Comparison of ENCODE assay signal across 20 mouse cellular contexts in genomic region chr4:81006546-81006945, GRCm38 (mm10).
DNase-seq lines count a peak whose midpoint lies in the region; ATAC-seq and TF ChIP-seq lines count a peak whose summit lies in the region.
"Had no signal": no experiment of that assay in that cellular context is flagged by ENCODE, and none has a peak within 500 bp of the region (broad histone marks: within the 10 kb centered on the region; RNA-seq: fewer than 3 reads in every experiment).

No protein-coding gene starts in this region.

- no peak for TF ChIP-seq EP300 in lung, postnatal 0 days (IDR thresholded peaks at IDR 0.05)

- no peak for TF ChIP-seq CTCF in lung, postnatal 0 days (IDR thresholded peaks at IDR 0.05)

- no peak for ATAC-seq in kidney, embryonic 15.5 days (replicated peaks; ENCODE audit: low FRiP score)
- 0 out of 2 replicates have a peak, but pooled peaks have one; percentile 25 for ATAC-seq in lung, postnatal 0 days
- ATAC-seq: forebrain, embryonic 16.5 days had no signal

- no peak overlapping the region for H3K4me2 ChIP-seq in kidney, embryonic 15.5 days
- H3K4me2 ChIP-seq in lung, postnatal 0 days (replicated peaks; ENCODE audit: low read depth, low read length), result no peak overlapping the region
- H3K4me2 ChIP-seq: embryonic facial prominence, embryonic 12.5 days; forebrain, embryonic 12.5 days; heart, embryonic 11.5 days; heart, embryonic 15.5 days; hindbrain, embryonic 13.5 days had no signal

- H3K9ac ChIP-seq in kidney, embryonic 15.5 days, result no peak overlapping the region
- no peak overlapping the region for H3K9ac ChIP-seq in lung, postnatal 0 days (replicated peaks; ENCODE audit: low read depth)
- H3K9ac ChIP-seq: embryonic facial prominence, embryonic 12.5 days; forebrain, embryonic 12.5 days; heart, embryonic 15.5 days; hindbrain, embryonic 13.5 days had no signal

- no peak for DNase-seq in kidney, postnatal 4 days
- DNase-seq in lung, postnatal 0 days (ENCODE audit: low spot score), result peak; percentile 45
- no peak for DNase-seq in lung, adult 18-20 months
- peak; percentile 68 for DNase-seq in gonadal fat pad, adult 2 months (ENCODE audit: low read depth)
- DNase-seq in embryonic facial prominence, embryonic 10.5 days (ENCODE audit: low spot score), result no peak
- DNase-seq: adrenal gland, adult 8-10 months; cerebellum, adult 11 months; cerebellum, adult 8-10 months; cerebellum, postnatal 14 days; embryo, embryonic 11 days; gastrocnemius, postnatal 10 days; heart, adult 2 months; heart, postnatal 14 days had no signal

- WGBS in kidney, embryonic 15.5 days, result 34% methylated on average over 1 of the region's 1 CpGs
- 79% methylated on average over 1 of the region's 1 CpGs for WGBS in lung, postnatal 0 days
- WGBS in embryonic facial prominence, embryonic 10.5 days, result 91% methylated on average over 1 of the region's 1 CpGs

- H3K36me3 ChIP-seq in kidney, embryonic 15.5 days, result no peaks in the 10 kb centered on the region
- H3K36me3 ChIP-seq in lung, postnatal 0 days (ENCODE audit: insufficient read depth, low read length), result no peaks in the 10 kb centered on the region
- no peaks in the 10 kb centered on the region for H3K36me3 ChIP-seq in embryonic facial prominence, embryonic 10.5 days (replicated peaks)
- H3K36me3 ChIP-seq: embryonic facial prominence, embryonic 12.5 days; forebrain, embryonic 12.5 days; heart, embryonic 15.5 days; hindbrain, embryonic 13.5 days had no signal

- no peaks in the 10 kb centered on the region for H3K9me3 ChIP-seq in kidney, embryonic 15.5 days (replicated peaks)
- H3K9me3 ChIP-seq in lung, postnatal 0 days (ENCODE audit: low read length), result no peaks in the 10 kb centered on the region
- no peaks in the 10 kb centered on the region for H3K9me3 ChIP-seq in embryonic facial prominence, embryonic 10.5 days
- H3K9me3 ChIP-seq: embryonic facial prominence, embryonic 12.5 days; heart, embryonic 15.5 days; hindbrain, embryonic 13.5 days had no signal

- H3K27ac ChIP-seq in kidney, embryonic 15.5 days, result peak overlapping the region; percentile 68
- no peak overlapping the region for H3K27ac ChIP-seq in lung, postnatal 0 days (ENCODE audit: low read length)
- no peak overlapping the region for H3K27ac ChIP-seq in embryonic facial prominence, embryonic 10.5 days (replicated peaks)
- H3K27ac ChIP-seq: embryonic facial prominence, embryonic 12.5 days; forebrain, embryonic 12.5 days; heart, adult 2 months; heart, embryonic 15.5 days; hindbrain, embryonic 13.5 days had no signal

- H3K27me3 ChIP-seq in kidney, embryonic 15.5 days, result no peaks in the 10 kb centered on the region
- H3K27me3 ChIP-seq in lung, postnatal 0 days (replicated peaks; ENCODE audit: insufficient read depth, low read length), result no peaks in the 10 kb centered on the region
- no peaks in the 10 kb centered on the region for H3K27me3 ChIP-seq in embryonic facial prominence, embryonic 10.5 days (replicated peaks; ENCODE audit: low read depth, poor library complexity, severe bottlenecking)
- H3K27me3 ChIP-seq: embryonic facial prominence, embryonic 12.5 days; forebrain, embryonic 12.5 days; heart, embryonic 15.5 days; hindbrain, embryonic 13.5 days had no signal

- no peak overlapping the region for H3K4me3 ChIP-seq in kidney, embryonic 15.5 days (replicated peaks)
- no peak overlapping the region for H3K4me3 ChIP-seq in lung, postnatal 0 days (ENCODE audit: low read depth, low read length)
- no peak overlapping the region for H3K4me3 ChIP-seq in embryonic facial prominence, embryonic 10.5 days
- H3K4me3 ChIP-seq: embryonic facial prominence, embryonic 12.5 days; forebrain, embryonic 12.5 days; heart, adult 2 months; heart, embryonic 15.5 days; hindbrain, embryonic 13.5 days had no signal

- H3K4me1 ChIP-seq in kidney, embryonic 15.5 days, result peaks cover 9% of the 10 kb centered on the region; the same call in 1 of the 2 replicates
- H3K4me1 ChIP-seq in lung, postnatal 0 days (ENCODE audit: insufficient read depth, low read depth, low read length), result 0 out of 2 replicates have a peak, but pooled peaks cover 3% of the 10 kb centered on the region
- H3K4me1 ChIP-seq in embryonic facial prominence, embryonic 10.5 days, result peaks cover 9% of the 10 kb centered on the region
- H3K4me1 ChIP-seq: forebrain, embryonic 12.5 days; heart, embryonic 15.5 days had no signal

Comparison
In these comparisons a context has a peak if more than half of its experiments do, and no peak if none do; other contexts are left out.
1. DNase-seq: peak in lung, postnatal 0 days (single experiment) and gonadal fat pad, adult 2 months (single experiment); none in kidney, postnatal 4 days (0 of 2), lung, adult 18-20 months (0 of 2) and embryonic facial prominence, embryonic 10.5 days (single experiment).